Mouse (Mus musculus): ENCODE data around the gene Nprl2. TPM values are rescaled to one million over a fixed set of nuclear protein-coding genes. Genes with fewer than 3 reads are reported as not detected.
"Not testable (repeated sequence)": the region's sequence is repeated elsewhere in the genome, so short reads cannot be mapped to it uniquely, and the experiment has no call there.

The Nprl2 gene
- polyA plus RNA-seq, 1 experiment, result 31.3 TPM

GRCm38 (mm10) chr9:107563029-107563581, 21.1 kb downstream of the Nprl2 start, which contains the start of gene Tusc2:
Tusc2 (plus strand) TSS chr9:107563255.
- peak; percentile 92 for DNase-seq
- under 1% methylated on average over 44 of the region's 46 CpGs for WGBS
- Histone ChIP-seq H3K4me1 (ENCODE audit: control insufficient read depth, insufficient read depth, low read length) (peaks cover 6% of the 10 kb centered on the region), H3K4me3 (replicated peaks; ENCODE audit: extremely low read depth, low read depth, low read length) (peak within 1 kb of the TSS; percentile 73)
- TF ChIP-seq CTCF (IDR thresholded peaks at IDR 0.05; ENCODE audit: insufficient read depth, low read length) (no peak), POLR2A (IDR thresholded peaks at IDR 0.05; ENCODE audit: borderline replicate concordance, extremely low read depth, low read depth, low read length) (peak; percentile 82; the same call in 1 of the 2 replicates)

GRCm38 (mm10) chr9:107565556-107565955, 23.5 kb downstream of the Nprl2 start:
- WGBS, result 35% methylated on average over 5 of the region's 5 CpGs
- 0 out of 2 replicates have a peak, but pooled peaks have one; percentile 15 for TF ChIP-seq CTCF (IDR thresholded peaks at IDR 0.05; ENCODE audit: insufficient read depth, low read length)
- Histone ChIP-seq H3K4me1 (ENCODE audit: control insufficient read depth, insufficient read depth, low read length) (peaks cover 13% of the 10 kb centered on the region), H3K4me3 (replicated peaks; ENCODE audit: extremely low read depth, low read depth, low read length) (peak overlapping the region; percentile 60)
- DNase-seq, result not testable (repeated sequence)

GRCm38 (mm10) chr9:107566041-107566709, 24.1 kb downstream of the Nprl2 start:
- Histone ChIP-seq H3K4me3 (replicated peaks; ENCODE audit: extremely low read depth, low read depth, low read length) (peak overlapping the region; percentile 76), H3K4me1 (ENCODE audit: control insufficient read depth, insufficient read depth, low read length) (peaks cover 17% of the 10 kb centered on the region)
- TF ChIP-seq CTCF (IDR thresholded peaks at IDR 0.05; ENCODE audit: insufficient read depth, low read length), result peak; percentile 97
- TF ChIP-seq POLR2A (IDR thresholded peaks at IDR 0.05; ENCODE audit: borderline replicate concordance, extremely low read depth, low read depth, low read length), result peak; percentile 59
- WGBS, result 29% methylated on average over 15 of the region's 15 CpGs
- peak; percentile 92 for DNase-seq

- Histone ChIP-seq H3K4me3 (replicated peaks; ENCODE audit: extremely low read depth, low read depth, low read length) (peak overlapping the region; percentile 76), H3K4me1 (ENCODE audit: control insufficient read depth, insufficient read depth, low read length) (peaks cover 17% of the 10 kb centered on the region)
- TF ChIP-seq CTCF (IDR thresholded peaks at IDR 0.05; ENCODE audit: insufficient read depth, low read length), result no peak
- TF ChIP-seq POLR2A (IDR thresholded peaks at IDR 0.05; ENCODE audit: borderline replicate concordance, extremely low read depth, low read depth, low read length), result peak; percentile 51; the same call in 1 of the 2 replicates
- WGBS, result 38% methylated on average over 3 of the region's 3 CpGs
- DNase-seq, result peak; percentile 48
Observed at GRCm38 (mm10) chr9:107566855-107567254, 24.8 kb downstream of the Nprl2 start.

- TF ChIP-seq POLR2A (IDR thresholded peaks at IDR 0.05; ENCODE audit: borderline replicate concordance, extremely low read depth, low read depth, low read length) (peak; percentile 85; the same call in 1 of the 2 replicates), CTCF (IDR thresholded peaks at IDR 0.05; ENCODE audit: insufficient read depth, low read length) (no peak)
- DNase-seq, result peak; percentile 49
- H3K4me3 ChIP-seq (replicated peaks; ENCODE audit: extremely low read depth, low read depth, low read length), result peak within 1 kb of the TSS; percentile 91
- H3K4me1 ChIP-seq (ENCODE audit: control insufficient read depth, insufficient read depth, low read length), result peaks cover 20% of the 10 kb centered on the region
- WGBS, result 25% methylated on average over 18 of the region's 18 CpGs
Observed at GRCm38 (mm10) chr9:107567702-107568319, 25.8 kb downstream of the Nprl2 start, which contains the start of gene Hyal2. Hyal2 (plus strand) TSS chr9:107567945.

- WGBS, result under 1% methylated on average over 41 of the region's 41 CpGs
- Histone ChIP-seq H3K4me3 (replicated peaks; ENCODE audit: extremely low read depth, low read depth, low read length) (peak overlapping the region; percentile 91), H3K4me1 (ENCODE audit: control insufficient read depth, insufficient read depth, low read length) (peaks cover 20% of the 10 kb centered on the region)
- TF ChIP-seq CTCF (IDR thresholded peaks at IDR 0.05; ENCODE audit: insufficient read depth, low read length), result no peak
- no peak; the same call in 1 of the 2 replicates for TF ChIP-seq POLR2A (IDR thresholded peaks at IDR 0.05; ENCODE audit: borderline replicate concordance, extremely low read depth, low read depth, low read length)
- DNase-seq, result peak; percentile 85
Observed at GRCm38 (mm10) chr9:107568331-107569261, 26.6 kb downstream of the Nprl2 start.

GRCm38 (mm10) chr9:107569270-107569669, 27.2 kb downstream of the Nprl2 start:
- TF ChIP-seq CTCF (IDR thresholded peaks at IDR 0.05; ENCODE audit: insufficient read depth, low read length) (no peak), POLR2A (IDR thresholded peaks at IDR 0.05; ENCODE audit: borderline replicate concordance, extremely low read depth, low read depth, low read length) (no peak)
- DNase-seq, result no peak
- Histone ChIP-seq H3K4me1 (ENCODE audit: control insufficient read depth, insufficient read depth, low read length) (peaks cover 16% of the 10 kb centered on the region), H3K4me3 (replicated peaks; ENCODE audit: extremely low read depth, low read depth, low read length) (peak overlapping the region; percentile 91)
- WGBS, result under 1% methylated on average over 23 of the region's 23 CpGs

- DNase-seq, result no peak
- H3K4me3 ChIP-seq (replicated peaks; ENCODE audit: extremely low read depth, low read depth, low read length), result peak overlapping the region; percentile 91
- 29% methylated on average over 13 of the region's 13 CpGs for WGBS
Observed at GRCm38 (mm10) chr9:107570016-107570415, 28.0 kb downstream of the Nprl2 start.

More at GRCm38 (mm10) chr9:107570016-107570415, 28.0 kb downstream of the Nprl2 start:
- TF ChIP-seq POLR2A (IDR thresholded peaks at IDR 0.05; ENCODE audit: borderline replicate concordance, extremely low read depth, low read depth, low read length) (peak; percentile 28; the same call in 1 of the 2 replicates), CTCF (IDR thresholded peaks at IDR 0.05; ENCODE audit: insufficient read depth, low read length) (no peak)
- peaks cover 14% of the 10 kb centered on the region for H3K4me1 ChIP-seq (ENCODE audit: control insufficient read depth, insufficient read depth, low read length)
